Mouse (Mus musculus): ENCODE results near the gene Adgra3.
A peak's percentile ranks its signal among the peaks of the same experiment; 100 is the strongest.

The Adgra3 gene

GRCm38 (mm10) chr5:50058421-50059286 lies at the start of gene Adgra3:
Adgra3 (minus strand) TSS chr5:50059006.
- peak; percentile 52 for DNase-seq (ENCODE audit: low read depth, low spot score)

- DNase-seq (ENCODE audit: low read depth, low spot score): no peak
These were observed 24.6 kb upstream of the Adgra3 start for GRCm38 (mm10) chr5:50083441-50083840.

GRCm38 (mm10) chr5:50074245-50074644 lies 15.4 kb upstream of the Adgra3 start:
- no peak for DNase-seq (ENCODE audit: low read depth, low spot score)

- DNase-seq (ENCODE audit: low read depth, low spot score): no peak
These were observed 5.4 kb upstream of the Adgra3 start for GRCm38 (mm10) chr5:50064236-50064635.

- no peak for DNase-seq (ENCODE audit: low read depth, low spot score)
These were observed 780 bp upstream of the Adgra3 start for GRCm38 (mm10) chr5:50059586-50059985.

- no peak for DNase-seq (ENCODE audit: low read depth, low spot score)
These were observed 990 bp downstream of the Adgra3 start for GRCm38 (mm10) chr5:50057612-50058420.

GRCm38 (mm10) chr5:50052456-50052855 lies 6.3 kb downstream of the Adgra3 start:
- DNase-seq (ENCODE audit: low read depth, low spot score): no peak

- DNase-seq (ENCODE audit: low read depth, low spot score): no peak
These were observed 8.0 kb downstream of the Adgra3 start for GRCm38 (mm10) chr5:50050668-50051425.

- DNase-seq (ENCODE audit: low read depth, low spot score): no peak
These were observed 8.8 kb downstream of the Adgra3 start for GRCm38 (mm10) chr5:50050037-50050436.

GRCm38 (mm10) chr5:50049506-50049905 lies 9.3 kb downstream of the Adgra3 start:
- DNase-seq (ENCODE audit: low read depth, low spot score): no peak

- peak; percentile 39 for DNase-seq (ENCODE audit: low read depth, low spot score)
These were observed 9.8 kb downstream of the Adgra3 start for GRCm38 (mm10) chr5:50048960-50049359.

GRCm38 (mm10) chr5:50048271-50048851 lies 10.4 kb downstream of the Adgra3 start:
- no peak for DNase-seq (ENCODE audit: low read depth, low spot score)

GRCm38 (mm10) chr5:50045180-50045579 lies 13.6 kb downstream of the Adgra3 start:
- no peak for DNase-seq (ENCODE audit: low read depth, low spot score)

GRCm38 (mm10) chr5:50043677-50044076 lies 15.1 kb downstream of the Adgra3 start:
- no peak for DNase-seq (ENCODE audit: low read depth, low spot score)

GRCm38 (mm10) chr5:50042274-50042943 lies 16.4 kb downstream of the Adgra3 start:
- no peak for DNase-seq (ENCODE audit: low read depth, low spot score)

GRCm38 (mm10) chr5:50039521-50039920 lies 19.3 kb downstream of the Adgra3 start:
- DNase-seq (ENCODE audit: low read depth, low spot score): no peak

- DNase-seq (ENCODE audit: low read depth, low spot score): no peak
These were observed 21.1 kb downstream of the Adgra3 start for GRCm38 (mm10) chr5:50037666-50038065.

- no peak for DNase-seq (ENCODE audit: low read depth, low spot score)
These were observed 23.8 kb downstream of the Adgra3 start for GRCm38 (mm10) chr5:50034900-50035514.

GRCm38 (mm10) chr5:50034231-50034630 lies 24.6 kb downstream of the Adgra3 start:
- DNase-seq (ENCODE audit: low read depth, low spot score): no peak

GRCm38 (mm10) chr5:50033660-50034059 lies 25.1 kb downstream of the Adgra3 start:
- DNase-seq (ENCODE audit: low read depth, low spot score): no peak
